Mouse (Mus musculus) embryonic fibroblast, embryonic 13.5 days (primary cell): ENCODE data around the gene Paxx.

Experiments
- CTCF ChIP-seq: IDR thresholded peaks from 2 replicates; pipeline ENCODE4 v1.5.1; 2011; ENCODE audit warnings: mild to moderate bottlenecking, control low read depth, low read length, moderate library complexity, borderline replicate concordance; ENCODE audit not compliant: insufficient read depth
- POLR2A ChIP-seq: IDR thresholded peaks from 2 replicates; pipeline ENCODE4 v1.6.1; 2011; ENCODE audit warnings: low read depth, mild to moderate bottlenecking, control low read depth, low read length, moderate library complexity

GRCm38 (mm10) chr2:25442682-25443081 lies 18.2 kb downstream of the Paxx start:
- TF ChIP-seq POLR2A, result no peak
- no peak for TF ChIP-seq CTCF
